Mouse (Mus musculus): ENCODE results near the gene Ccl4.

Ccl4 gene

GRCm38 (mm10) chr11:83675665-83676064 lies 13.3 kb downstream of the Ccl4 start:
- no peak for DNase-seq

GRCm38 (mm10) chr11:83689918-83690317 lies 27.5 kb downstream of the Ccl4 start:
- DNase-seq, result no peak

GRCm38 (mm10) chr11:83692008-83692407 lies 29.6 kb downstream of the Ccl4 start:
- DNase-seq, result no peak

GRCm38 (mm10) chr11:83703705-83704104 lies 41.3 kb downstream of the Ccl4 start, which contains the start of gene Wfdc17:
Gene Wfdc17 (plus strand): TSS chr11:83703991.
- no peak for DNase-seq

- no peak for DNase-seq
These were observed 46.3 kb downstream of the Ccl4 start, which contains the start of gene Wfdc18 for GRCm38 (mm10) chr11:83708715-83709114. Gene Wfdc18 (plus strand): TSS chr11:83709015.

- no peak for DNase-seq
These were observed 47.3 kb downstream of the Ccl4 start for GRCm38 (mm10) chr11:83709683-83710082.

GRCm38 (mm10) chr11:83712671-83713070 lies 50.3 kb downstream of the Ccl4 start:
- no peak for DNase-seq

- no peak for DNase-seq
These were observed 51.5 kb downstream of the Ccl4 start for GRCm38 (mm10) chr11:83713925-83714324.
